Mouse (Mus musculus): ENCODE results near the gene Atg7.

Atg7 gene

GRCm38 (mm10) chr6:114684407-114684806, 41.5 kb downstream of the Atg7 start:
- no peak for DNase-seq (ENCODE audit: extremely low read depth, insufficient read length, low spot score)

DNA sequence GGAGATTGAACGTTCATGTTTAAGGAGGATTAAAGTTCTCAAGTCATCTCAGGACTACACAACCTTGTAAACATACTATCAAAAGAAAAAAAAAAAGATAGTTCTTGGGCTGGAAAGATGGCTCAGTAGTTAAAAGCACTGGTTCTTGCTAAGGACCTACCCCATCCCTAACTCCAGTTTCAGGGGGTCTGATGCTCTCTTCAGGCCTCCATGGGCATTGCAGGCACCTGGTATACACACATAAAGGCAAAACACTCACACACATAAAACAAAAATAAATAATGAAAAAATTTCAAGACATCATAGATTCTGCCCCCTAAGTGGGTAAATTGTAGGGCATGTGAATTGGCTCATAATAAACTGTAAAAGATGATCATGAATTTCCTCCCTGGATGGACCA, 42.5 kb downstream of the Atg7 start:
- no peak for DNase-seq (ENCODE audit: extremely low read depth, insufficient read length, low spot score)

GRCm38 (mm10) chr6:114687035-114687434, 44.1 kb downstream of the Atg7 start:
- no peak for DNase-seq (ENCODE audit: extremely low read depth, insufficient read length, low spot score)

- DNase-seq (ENCODE audit: extremely low read depth, insufficient read length, low spot score) = no peak
Measured at GRCm38 (mm10) chr6:114690661-114691060, 47.8 kb downstream of the Atg7 start.

DNA sequence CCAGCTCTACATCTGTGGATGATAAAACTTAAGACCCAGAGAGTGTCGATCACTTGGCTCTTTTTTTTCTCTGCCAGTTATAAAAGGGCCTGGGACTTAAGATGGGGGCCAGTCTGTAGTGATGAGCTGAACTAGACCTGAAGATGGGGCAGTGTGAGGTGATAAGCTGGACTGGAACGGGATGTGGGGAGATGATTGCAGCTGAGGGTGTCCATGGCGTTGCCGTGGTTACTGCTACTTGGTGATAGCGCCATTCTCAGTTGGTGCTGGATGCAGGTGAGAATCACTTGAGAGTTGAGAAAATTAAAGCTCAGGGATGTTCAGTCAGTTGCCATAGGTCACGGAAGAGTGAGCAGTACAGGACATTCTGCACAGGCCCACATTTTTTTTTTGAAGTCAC, 48.6 kb downstream of the Atg7 start:
- no peak for DNase-seq (ENCODE audit: extremely low read depth, insufficient read length, low spot score)

DNA sequence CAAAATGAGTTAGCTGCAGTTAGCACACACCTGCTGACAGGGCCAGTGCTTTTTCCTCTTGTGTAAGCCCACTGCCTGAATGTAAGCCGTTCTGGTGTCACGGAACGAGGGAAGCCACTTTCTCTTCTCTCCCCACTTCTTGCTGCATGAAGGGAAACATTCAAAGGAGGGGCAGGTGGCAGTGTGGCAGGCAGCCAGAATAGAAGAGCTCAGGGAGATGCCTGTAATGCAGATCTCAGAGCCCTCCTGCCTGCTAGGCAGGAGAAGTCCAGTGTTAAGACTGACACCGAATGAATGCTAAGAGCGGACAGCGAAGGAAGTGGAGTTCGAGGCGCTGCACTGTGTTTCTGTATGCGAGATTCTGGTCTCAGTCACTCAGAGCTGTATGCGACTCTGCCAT, 49.8 kb downstream of the Atg7 start:
- no peak for DNase-seq (ENCODE audit: extremely low read depth, insufficient read length, low spot score)

DNA sequence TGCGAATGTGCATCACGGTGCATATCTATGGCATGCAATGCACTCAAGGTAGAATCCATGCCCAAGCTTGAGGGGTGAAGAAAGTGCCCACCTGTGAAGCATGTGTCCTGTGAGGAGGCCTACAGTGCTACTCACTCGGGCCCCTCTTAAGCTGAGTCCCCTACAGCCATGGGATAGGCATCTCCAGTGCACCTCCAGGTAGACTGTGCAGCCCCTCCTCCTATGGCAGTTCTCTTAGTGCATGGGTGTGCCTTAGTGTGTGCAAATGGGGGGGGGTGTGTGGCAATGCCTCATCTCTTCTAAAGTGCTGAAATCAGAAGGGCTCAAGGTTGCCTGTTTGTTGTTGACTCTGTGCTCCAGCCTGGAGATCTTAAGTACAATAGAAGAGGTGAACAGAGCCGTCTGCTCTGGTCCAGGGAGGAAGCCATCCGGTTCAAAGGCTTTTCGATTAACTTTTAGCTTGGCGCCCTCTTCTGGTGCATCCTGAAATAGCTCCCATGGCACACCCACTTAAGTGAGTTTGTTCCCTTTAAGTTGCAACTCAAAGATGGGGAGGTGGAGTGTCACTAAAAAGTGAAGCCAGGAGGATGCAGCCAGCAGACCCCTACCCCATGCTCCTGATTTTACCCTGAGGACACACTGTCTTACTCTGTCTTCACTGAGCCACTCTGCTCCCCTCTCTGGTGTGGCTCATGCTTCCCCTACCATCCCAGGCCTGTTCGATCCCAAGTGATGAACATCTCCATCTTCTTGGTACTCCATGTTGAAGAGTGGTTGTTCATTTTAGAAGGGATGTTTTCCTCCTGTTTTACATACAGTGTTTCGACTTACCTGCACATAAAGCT, 55.0 kb downstream of the Atg7 start:
- peak; percentile 33 for DNase-seq (ENCODE audit: extremely low read depth, insufficient read length, low spot score)

DNA sequence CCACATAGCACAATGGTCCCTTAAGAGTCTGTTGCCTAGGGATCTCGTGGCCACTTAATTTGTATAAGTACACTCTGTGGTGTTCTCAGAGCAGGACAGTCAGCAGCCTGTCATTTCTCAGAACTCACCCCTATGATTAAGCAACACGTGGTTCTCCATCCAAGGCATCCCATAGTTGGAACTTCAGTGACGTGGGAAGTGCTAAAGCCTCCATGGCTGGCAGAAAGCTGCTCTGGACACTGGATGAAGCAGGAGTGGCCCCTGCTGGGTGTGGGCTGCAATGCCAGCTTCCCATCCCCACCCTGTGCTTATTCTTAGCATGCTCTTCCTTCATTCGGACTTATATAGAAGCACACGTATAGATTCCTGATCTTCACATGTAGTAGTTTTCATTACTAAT, 55.7 kb downstream of the Atg7 start:
- no peak for DNase-seq (ENCODE audit: extremely low read depth, insufficient read length, low spot score)

DNA sequence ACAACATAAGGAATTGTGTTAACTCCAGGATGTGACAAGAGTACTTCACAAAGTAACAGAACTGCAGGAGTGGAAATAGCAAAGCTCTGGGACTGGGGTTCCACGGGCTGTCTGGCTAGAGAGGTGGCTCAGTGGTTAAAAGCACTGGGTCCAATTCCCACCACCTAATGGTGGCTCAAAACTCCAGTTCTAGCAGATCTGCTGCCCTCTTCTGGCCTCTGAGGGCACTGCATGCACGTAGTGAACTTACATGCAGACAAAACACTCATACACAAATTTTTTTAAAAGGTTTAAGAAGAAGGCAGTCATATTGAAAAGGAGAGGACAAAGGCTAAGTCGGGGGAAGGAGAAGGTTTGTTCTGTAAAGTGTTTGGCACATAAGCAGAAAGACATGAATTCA, 57.8 kb downstream of the Atg7 start:
- DNase-seq (ENCODE audit: extremely low read depth, insufficient read length, low spot score) = no peak

- no peak for DNase-seq (ENCODE audit: extremely low read depth, insufficient read length, low spot score)
Measured at GRCm38 (mm10) chr6:114707032-114707431, 64.1 kb downstream of the Atg7 start.

DNA sequence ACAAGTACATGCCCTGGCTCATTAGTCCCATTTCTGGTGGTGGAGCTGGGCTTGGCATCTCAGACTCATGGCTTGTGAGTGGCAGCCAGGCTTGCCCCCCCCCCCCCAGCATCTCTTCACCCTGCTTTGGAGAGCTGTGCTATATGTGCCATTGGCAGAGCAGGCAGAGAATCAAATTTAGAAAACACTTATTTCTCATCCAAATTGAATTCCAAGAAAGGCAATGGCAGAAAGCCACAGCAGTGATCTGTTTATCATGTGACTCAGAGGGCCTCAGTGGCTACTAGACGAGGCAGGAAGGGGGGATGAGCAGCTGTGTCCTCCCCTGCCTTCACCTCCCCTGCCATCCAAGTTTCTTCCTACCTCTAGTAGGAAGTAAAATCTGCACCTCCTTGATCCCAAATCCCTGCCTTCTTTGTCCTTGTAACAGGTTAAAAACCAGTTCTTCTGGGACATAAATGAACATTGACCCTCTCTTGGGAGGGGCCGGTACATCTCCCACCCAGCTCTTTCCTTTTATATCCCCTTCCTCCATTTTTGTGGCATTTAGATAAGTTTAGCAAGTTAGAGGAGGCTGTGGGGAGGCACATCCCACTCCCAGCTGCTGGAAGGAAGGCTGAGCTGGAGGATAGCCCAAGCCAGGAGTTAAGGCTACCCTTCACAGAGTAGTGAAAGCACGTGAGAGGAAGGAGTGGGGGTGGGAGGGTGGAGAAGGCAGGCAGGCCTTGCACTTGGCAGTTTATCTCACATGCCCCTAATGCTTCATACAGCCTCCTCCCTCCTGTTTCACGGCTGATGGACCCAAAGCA, 69.5 kb downstream of the Atg7 start:
- DNase-seq (ENCODE audit: extremely low read depth, insufficient read length, low spot score) = no peak

GRCm38 (mm10) chr6:114713538-114713937, 70.6 kb downstream of the Atg7 start:
- DNase-seq (ENCODE audit: extremely low read depth, insufficient read length, low spot score) = no peak

- no peak for DNase-seq (ENCODE audit: extremely low read depth, insufficient read length, low spot score)
Measured at GRCm38 (mm10) chr6:114714654-114715053, 71.8 kb downstream of the Atg7 start.

GRCm38 (mm10) chr6:114715289-114716030, 72.6 kb downstream of the Atg7 start:
- no peak for DNase-seq (ENCODE audit: extremely low read depth, insufficient read length, low spot score)

- no peak for DNase-seq (ENCODE audit: extremely low read depth, insufficient read length, low spot score)
Measured at GRCm38 (mm10) chr6:114719100-114719499, 76.2 kb downstream of the Atg7 start.

DNA sequence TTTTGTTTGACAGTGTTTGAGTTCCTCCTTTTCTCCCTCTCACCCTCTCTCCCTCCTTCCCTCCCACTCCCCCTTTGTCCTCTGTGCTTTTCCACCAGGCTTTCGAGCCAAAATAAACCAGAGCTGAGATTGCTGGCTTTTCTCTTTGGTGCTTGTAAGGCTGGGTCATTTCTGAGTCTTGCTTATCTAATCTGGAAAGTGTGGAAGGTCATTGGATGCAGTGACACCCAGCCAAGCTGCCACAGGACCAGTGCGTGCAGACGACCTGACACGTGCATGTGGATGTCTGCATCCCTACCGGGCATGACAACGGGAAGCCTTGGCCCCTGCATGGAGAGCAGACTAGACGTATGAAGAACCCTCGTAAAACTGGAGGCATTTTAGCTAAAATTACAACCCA, 76.8 kb downstream of the Atg7 start:
- DNase-seq (ENCODE audit: extremely low read depth, insufficient read length, low spot score) = no peak

- no peak for DNase-seq (ENCODE audit: extremely low read depth, insufficient read length, low spot score)
Measured at GRCm38 (mm10) chr6:114722046-114722445, 79.1 kb downstream of the Atg7 start.

DNA sequence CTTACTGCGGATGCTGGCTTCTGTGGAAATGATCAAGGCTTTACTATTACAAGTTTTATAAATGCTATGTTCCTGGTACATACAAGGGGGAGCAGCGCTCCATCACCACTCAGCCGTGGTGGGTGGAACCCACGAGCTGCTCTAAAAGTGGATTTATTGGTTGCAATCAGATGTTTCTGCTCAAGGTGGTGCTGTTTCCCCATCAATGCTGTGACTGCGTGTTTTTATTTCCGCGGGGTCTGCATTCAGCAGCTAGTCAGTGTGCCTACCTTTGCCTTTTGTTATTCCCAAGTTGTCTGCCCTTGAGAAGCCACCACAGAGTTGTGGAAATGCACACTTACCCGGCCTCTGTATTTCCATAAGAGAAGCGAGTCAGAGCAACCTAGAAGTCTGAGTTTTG, 81.0 kb downstream of the Atg7 start:
- DNase-seq (ENCODE audit: extremely low read depth, insufficient read length, low spot score) = peak; percentile 35

DNA sequence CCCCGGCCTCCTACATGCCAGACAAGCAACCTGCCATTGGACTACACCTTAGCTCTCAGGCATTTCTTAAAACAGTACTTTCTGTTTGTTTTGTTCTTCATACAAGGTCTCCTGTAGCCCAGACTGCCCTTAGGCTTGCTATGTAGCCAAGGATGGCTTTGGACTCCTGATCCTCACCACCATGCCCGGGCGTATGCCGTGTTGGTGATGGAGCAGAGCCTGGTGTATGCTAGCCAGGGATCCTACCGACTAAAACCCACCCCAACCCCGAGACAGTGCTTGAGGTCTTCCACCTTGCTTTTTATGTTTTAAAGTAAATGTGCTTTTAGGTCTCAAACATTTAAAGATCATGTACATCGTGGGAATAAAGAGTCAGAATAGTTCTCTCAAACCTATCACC, 81.5 kb downstream of the Atg7 start:
- DNase-seq (ENCODE audit: extremely low read depth, insufficient read length, low spot score) = no peak

- no peak for DNase-seq (ENCODE audit: extremely low read depth, insufficient read length, low spot score)
Measured at GRCm38 (mm10) chr6:114725147-114725575, 82.3 kb downstream of the Atg7 start.

DNA sequence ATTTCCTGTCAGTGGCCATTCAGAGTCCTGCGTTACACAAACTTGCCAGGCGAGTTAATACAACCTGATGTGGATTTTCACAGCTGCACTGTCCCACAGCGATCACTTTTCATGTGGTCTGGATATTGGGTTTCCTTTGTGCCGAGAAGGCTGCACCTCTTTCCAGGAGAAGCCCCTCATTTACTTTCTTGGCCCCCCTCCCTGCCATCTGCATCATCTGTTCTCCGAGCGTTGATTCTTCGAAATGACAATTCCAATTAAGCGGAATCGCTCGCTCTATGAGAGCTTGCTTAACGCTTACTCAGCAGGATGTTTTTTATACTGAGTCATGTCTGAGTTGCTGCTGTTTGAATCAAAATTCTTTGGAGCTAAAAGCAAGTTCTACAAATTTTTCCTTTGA, 83.8 kb downstream of the Atg7 start:
- no peak for DNase-seq (ENCODE audit: extremely low read depth, insufficient read length, low spot score)
